Mouse (Mus musculus) embryonic facial prominence, embryonic 11.5 days (tissue): Measurements from ENCODE around the gene Dynlt1f. TPM values are rescaled to one million over a fixed set of nuclear protein-coding genes. Genes with fewer than 3 reads are reported as not detected.

Source experiments
- polyA plus RNA-seq: library from polyadenylated mRNA; unstranded; fragments of >200 nt; fragmentation: Nextera tagmentation; extraction: Ambion mirVana; gene quantifications from 2 replicates; pipeline ENCODE4 v1.2.1, GENCODE M21; 2014

Dynlt1f gene
- polyA plus RNA-seq, 1 experiment from 2014 or later, result 308 TPM

Other genes starting within 250 kb of the Dynlt1f start
- 546 and 573 TPM in 2 replicates for gene Dynlt1b, start 225.8 kb downstream of the Dynlt1f start, polyA plus RNA-seq
- gene Dynlt1c, start 54.2 kb downstream of the Dynlt1f start, polyA plus RNA-seq, result 21.7 and 23.1 TPM in 2 replicates
- 0.25 TPM in 1 of 2 replicates, not detected in the other for gene Sytl3, start 3.2 kb upstream of the Dynlt1f start, polyA plus RNA-seq
- gene Ezr, start 126.9 kb upstream of the Dynlt1f start, polyA plus RNA-seq, result 45.4 and 46.9 TPM in 2 replicates